Mouse (Mus musculus) cerebellum, postnatal 4 days (tissue): ENCODE results near the gene Hspb11.

Experiments used
- DNase-seq, 2 experiments: peaks; one replicate each; pipeline ENCODE4 v3.0.0; 2022; ENCODE audit warnings: low spot score in 2 of 2, mixed read lengths in 1 of 2

The Hspb11 gene

DNA sequence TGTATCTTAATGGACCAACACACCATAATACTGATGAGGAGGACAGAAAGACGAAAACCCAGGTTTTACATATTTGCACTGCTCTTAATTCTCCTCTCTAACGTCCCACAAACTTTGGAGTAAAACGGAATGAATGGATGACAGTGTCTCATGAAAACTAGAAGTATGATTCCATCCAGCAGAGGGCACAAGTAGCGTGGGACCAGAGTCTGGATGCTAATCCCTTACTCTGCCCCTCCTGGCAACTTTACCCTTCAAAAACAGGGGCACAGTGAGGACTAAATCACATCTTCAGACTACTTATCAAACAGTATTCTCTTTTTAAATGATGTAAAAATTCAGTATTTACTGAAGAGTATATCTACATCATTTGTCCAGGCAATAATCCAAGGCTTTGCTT is 2.9 kb upstream of the Hspb11 start:
- peak in 1 of 2 experiments; percentile 48 for DNase-seq

DNA sequence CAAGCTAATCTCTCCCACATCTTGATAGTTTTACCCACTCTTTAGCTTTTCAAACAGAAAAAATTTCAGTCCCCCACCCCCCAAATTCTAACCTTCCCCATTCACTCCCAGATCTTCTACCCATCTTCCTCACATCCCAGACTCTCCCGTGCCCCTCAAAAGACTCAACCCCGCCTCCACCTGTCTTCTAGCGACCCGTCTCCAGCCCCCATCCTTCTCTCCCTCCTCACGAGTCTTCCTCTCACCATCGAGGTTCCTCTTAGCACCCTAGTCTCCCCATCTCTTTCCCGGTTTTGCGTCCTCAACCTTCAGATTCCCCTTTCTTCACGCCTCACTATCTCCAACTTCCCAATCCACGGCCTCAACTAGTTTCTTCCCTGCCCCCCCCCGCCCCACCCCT is 871 bp upstream of the Hspb11 start:
- DNase-seq: no peak

DNA sequence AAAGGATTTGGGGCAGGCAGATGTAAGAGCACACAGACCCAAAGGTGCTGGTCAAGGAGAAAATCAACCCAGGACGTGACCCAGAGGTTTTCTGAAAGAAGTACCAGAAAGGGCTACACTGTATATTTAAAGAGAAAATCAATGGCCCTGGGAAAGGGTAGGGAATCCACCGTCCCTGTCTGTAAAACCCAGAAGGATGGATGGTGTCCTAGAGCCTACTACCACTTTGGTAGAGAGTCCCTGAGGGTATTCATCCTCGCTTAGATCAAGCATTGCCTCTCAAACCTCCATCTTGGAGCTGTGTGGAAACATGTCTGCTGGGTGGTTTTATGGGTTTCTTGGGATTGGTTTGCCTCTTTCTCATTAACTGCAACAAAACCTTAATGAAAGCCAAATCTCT is 1.0 kb downstream of the Hspb11 start:
- no peak for DNase-seq

DNA sequence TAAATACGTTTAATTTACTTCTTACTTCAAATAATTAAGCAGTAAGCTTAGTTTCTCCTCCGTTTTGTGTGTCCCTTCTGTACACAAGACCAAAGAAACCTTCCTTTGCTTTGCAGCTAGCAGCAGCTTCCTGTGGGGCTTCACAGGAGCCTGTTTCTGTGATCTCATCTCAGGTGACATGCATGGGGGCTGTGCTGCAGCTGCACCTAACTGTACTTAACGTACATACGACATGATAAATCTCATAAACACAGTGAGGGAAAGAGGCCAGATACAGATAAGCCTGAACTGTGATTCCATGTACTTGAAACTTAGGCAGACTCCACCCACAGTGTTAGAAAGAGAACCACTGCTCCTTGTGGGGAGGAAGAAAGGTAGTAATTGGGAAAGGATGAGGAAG is 6.6 kb downstream of the Hspb11 start:
- DNase-seq: no peak

DNA sequence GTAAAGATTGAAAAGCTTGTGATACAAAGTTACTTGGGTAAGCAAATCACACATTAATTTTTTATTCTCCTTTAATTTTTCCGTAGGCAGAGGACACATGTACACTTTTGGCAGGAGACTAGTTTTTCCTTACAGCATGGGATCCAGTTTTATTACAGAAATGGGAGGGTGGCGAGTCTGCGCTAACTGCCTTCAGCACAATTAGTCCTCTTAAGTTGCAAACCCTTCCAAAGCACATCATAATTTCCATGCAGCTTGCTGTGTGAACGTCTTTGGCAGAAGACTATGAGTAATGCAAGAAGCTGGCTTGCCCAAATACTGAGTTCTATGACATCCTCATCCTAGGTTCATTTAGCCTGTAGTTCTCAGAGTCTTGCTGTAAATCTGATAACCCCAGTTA is 20.3 kb downstream of the Hspb11 start:
- no peak for DNase-seq

DNA sequence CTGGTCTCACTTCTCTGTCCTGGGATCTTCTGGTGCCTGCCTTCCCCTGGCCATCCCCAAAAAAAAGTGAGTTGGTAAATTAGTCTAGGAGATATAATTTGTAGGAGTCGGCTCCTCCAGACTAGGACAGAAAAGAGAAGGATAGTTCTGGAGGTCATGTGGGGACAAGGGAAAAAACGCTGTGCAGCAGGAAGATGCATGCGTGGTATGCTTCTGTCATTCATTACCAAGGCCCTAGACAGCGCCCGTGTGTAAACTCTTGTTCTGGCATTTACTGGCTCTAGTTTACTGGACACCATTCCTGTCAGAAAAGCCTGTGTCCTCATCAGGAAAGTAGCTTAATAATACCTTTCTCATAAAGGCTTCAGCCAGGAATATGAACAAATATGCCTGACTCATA is 21.1 kb downstream of the Hspb11 start:
- DNase-seq: no peak

DNA sequence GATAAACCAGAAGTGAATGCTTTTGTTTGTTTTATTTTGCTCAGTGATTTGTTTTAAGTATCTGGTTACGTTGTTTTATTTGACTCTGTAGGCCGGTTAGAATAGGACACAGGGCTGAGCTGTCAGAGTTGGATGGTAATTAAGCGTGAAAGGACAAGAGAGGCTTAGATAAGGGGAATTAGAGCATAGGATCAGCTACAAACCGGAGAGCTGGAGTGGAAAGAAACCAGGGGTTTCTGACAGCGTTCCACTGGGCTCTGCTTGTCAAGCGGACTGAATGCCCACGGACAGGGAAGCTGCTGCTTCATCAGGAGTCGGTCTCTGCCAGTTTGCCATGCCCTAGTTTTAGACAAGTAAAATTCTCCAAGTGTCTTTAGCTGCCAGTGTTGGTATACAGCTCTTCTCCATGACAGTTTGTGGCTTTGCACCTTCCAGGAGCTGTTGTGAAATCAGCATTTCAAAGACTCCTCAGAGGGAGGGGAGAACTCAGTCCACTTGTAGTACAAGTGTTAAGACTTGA is 24.9 kb downstream of the Hspb11 start:
- peak in 1 of 2 experiments; percentile 17 for DNase-seq

DNA sequence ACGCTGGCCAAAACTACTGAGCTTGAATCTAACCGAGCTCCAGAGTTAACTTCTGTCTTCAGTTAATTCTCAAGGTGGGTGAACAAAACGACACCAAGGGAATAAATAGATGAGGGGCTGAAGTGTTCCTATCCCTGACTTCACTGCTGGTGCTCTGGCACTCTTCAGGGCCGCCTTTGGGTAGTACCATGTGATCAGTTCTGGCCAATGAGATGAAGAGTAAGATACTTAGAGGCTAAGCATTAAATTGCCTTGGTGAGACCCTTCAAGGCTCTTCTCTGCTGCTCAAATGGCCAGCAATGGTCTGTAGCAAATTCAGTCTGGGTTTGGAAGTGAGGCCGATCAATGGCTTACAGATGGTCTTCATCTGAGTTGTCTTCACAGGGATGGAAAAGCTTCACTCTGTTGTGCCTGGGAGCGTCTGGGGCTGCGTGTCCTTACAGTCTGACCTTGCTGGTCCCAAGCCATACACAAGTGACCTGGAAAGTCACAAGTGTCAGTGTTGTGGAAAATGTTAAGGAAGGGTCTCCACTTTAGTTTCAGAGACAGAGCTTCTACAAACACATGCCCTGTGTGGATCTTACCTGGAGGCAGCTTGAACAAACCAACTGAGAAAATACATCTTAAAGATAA is 27.6 kb downstream of the Hspb11 start:
- DNase-seq: no peak

DNA sequence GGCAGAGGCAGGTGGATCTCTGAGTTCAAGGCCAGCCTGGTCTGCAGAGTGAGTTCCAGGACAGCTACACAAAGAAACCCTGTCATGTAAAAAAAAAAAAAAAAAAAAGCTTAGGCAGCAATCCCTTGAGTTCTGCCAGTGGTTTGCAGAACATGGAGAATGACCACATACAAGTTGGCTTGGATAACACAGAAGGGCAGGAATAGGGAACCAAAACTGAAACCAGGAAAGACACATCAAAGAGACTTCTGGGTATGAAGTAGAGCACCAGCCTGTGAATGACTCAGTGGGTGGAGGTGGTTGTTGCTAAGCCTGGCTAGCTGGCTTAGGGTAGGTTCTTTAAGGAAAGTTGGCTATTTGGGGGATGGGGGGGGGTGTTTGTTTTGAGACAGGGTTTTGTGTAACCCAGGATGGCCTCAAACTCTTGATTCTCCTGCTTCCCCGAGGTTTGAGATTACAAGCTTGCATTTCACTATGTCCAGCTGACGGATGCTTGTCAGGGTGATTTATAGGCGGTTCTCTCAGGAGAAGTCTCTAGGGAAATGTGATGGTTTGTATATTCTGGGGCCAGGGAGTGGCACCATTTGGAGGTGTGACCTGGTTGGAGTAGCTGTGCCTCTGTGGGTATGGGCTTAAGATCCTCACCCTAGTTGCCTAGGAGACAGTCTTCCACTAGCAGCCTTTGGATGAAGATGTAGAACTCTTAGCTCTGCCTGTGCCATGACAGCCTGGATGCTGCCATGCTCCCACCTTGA is 32.2 kb downstream of the Hspb11 start:
- no peak for DNase-seq

DNA sequence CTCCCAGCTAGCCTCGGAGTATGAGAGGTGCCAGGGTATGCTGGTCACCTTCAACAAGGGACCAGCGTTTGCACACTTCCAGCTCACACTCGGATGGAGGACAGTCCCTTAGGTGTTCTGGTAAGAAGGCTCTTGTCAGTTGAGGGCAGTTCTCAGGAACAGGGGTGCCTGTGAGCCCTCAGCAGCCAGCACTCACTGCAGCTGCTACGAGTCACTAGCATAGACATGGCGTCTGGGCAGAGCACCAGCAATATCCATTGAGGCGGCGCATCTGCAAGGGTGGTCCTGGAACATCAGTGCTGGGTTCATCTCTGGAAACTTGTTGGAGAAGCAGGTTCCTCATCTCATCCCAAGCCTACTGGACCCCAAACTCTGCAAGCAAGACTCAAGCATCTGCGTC is 33.0 kb downstream of the Hspb11 start:
- DNase-seq: no peak

DNA sequence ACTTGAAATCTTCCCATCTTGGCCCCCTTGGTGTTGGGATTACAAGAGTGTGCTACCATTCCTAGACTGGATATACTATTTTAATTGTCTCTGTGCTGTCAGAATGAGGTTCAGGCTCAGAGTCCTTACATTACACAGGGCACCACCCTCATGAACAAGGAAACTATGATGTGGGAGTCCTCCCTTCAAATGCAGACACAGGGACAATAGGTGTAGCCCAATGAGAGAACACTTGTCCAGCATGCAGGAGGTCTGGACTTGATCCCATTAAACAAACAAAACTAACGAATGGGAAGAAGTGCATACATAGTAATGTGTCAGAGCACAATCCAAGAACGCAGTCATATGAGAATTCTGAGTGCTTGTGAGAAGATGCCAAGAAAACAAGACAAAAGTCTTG is 34.1 kb downstream of the Hspb11 start:
- DNase-seq: no peak

DNA sequence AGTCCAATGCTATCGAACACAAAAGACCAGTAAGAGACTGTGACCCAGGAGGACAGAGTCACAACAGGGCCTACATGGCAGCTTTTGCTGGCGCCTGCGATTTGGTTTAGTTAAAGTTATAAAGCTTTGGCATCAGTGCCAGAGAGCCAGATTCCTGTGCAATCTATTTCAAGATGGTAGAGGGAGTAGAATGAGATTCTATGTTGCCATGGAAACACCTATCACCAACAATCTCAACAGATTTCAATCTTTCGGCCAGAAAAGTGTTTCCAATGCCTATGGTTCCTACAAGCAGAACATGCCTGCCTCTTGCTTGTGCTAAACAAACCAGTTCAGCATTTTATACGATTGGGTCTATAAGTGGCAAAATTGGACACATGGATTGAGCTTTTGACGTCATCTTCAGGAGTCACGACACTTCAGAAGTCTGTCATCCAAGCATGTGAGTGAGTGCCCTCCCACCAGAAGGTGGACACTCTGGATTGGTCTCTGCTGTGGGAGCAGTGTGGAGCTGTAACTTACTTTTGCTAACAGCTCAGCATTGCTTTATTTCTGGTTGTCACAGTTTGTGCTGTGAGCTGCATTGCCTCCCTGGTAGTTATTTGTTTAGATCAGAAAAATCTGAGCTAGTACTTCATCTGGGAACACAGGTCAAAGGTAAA is 38.3 kb downstream of the Hspb11 start:
- DNase-seq: no peak

DNA sequence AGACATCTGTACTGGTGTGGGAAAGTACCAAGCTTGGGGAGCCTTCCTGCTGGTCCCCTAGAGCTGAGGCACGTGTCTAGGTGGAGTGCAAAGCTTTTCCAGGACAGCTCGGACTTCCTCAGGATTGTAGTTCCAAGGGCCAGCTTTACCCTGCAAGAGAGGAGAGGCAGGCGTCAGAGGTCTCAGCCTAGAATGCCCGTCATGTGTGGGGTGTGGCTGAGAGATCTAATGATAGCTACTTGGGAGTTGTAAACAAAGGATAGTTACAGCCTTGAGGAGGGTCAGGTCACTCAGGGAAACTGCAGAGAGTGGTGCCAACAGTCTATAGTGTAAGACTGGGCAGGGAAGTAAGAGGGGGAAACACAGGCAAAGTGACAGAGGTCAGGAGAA is 38.9 kb downstream of the Hspb11 start:
- DNase-seq: no peak

DNA sequence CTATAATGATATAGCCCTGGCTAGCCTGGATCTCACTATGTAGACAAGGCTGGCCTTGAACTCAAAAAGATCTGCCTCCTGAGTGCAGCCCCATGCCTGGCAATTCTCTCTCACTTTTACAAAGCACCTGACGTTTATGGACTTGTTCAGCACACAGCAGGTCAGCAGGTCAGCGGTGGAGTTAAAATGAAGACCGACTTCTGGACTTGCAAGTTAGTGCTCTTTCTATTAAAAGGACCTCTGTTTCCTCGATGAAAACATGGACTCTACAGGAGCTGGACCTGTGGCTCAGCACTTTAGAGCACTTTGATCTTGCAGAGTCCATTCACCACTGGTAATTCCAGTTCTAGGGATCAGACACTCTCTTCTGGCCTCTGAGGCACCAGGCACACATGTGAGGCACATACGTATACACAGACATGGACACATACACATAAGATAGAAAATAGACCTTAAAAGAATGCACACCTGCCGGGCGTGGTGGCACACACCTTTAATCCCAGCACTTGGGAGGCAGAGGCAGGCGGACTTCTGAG is 44.7 kb downstream of the Hspb11 start:
- no peak for DNase-seq

DNA sequence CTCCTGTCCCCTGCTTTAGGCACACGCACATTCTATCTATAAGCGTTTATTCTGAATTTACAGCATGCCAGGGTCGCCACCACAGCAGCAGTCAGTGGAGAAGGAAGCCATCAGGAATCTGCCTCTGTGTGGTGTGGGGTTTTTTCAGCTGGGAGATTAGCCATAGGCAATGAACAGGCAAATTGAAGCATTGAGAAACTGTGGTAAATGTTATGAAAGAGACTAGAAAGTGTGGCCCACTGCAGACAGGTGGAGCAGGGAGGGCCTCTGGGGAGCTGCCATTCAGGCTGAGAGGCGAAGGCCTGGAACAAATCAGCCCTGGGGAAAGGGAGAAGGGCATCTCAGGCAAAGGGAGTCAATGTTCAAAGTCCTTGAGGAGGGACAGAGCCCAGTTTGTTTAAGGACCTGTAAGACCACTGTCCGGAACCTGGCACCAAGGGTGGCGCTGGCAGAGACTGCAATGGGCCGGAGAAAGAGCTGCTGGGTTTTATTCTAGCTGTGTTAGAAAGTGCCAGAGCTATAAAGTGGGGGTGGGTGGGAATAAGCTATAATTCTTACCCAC is 46.5 kb downstream of the Hspb11 start:
- no peak for DNase-seq

DNA sequence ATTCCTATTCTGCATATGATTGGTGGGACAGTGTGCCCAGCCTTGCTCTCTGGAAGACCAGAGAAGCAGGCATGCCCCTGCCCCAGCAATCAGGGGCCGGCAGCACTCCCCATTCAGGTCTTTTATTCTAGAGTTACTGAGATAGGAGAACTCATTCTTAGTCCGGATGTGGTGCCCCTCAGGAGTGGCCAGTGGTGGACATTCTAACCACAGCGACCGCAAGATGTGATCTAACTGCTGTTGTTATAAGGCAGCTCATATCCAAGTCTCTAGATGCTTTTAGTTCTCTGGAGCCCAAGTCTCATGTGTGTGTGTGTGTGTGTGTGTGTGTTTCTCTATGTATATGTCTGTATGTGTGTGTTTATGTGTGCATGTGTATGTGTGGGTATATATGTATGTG is 47.0 kb downstream of the Hspb11 start:
- DNase-seq: no peak

DNA sequence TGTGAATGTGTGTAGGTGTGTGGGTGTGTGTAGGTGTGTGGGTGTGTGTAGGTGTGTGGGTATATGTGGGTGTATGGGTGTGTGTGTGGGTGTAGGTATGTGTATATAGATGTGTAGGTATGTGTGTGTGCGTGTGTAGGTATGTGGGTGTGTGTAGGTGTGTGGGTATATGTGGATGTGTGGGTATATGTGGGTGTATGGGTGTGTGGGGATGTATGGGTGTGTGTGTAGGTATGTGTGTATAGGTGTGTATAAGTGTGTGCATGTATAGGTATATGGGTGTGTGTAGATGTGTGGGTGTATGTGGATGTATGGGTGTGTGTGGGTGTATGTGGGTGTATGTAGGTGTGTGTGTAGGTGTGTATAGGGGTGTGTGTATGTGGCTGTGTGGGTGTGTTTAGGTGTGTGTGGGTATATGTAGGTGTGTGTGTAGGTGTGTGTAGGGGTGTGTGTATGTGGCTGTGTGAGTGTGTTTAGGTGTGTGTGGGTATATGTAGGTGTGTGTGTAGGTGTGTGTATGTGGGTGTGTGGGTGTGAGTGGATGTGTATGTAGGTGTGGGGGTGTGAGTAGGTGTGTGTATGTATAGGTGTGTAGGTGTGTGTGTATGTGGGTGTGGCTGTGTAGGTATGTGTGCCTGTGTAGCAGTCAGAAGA is 47.6 kb downstream of the Hspb11 start:
- DNase-seq: no peak

DNA sequence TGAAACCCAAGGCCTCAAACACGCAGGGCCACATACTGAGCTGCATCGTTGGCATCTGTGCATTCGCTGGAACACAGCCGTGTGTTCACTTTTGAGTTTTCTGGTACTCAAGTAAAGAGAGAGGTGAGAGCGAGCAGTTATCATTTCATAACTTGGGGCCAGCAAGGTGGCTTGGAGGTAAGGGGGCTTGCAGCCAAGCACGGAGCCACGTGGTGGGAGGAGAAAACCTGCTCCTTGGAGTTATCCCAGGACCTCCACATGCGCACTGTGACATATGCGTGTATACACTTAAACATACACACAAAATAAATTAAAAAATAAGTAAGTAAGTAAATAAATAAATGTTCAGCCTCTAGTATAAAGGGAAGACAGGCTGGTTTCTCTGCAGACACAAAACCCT is 48.8 kb downstream of the Hspb11 start:
- DNase-seq: no peak

DNA sequence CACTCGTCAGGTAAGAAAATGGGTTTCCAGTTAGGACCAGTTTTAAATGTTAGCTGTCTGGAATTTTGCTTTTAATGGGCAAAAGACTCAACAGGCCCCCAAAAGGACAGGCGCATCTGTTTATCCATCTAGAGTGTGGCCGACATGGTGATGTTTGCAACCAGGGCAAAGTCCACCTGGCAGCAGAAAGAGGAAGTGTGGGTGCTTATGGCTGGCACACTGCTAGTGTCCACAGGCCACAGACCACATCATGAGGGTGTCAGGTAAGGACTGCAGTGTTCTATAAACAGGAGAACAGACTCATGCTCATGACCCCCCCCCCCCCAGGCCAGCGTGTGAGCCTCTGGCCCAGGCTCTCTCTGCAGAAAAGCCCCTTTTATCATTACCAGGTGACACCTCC is 49.4 kb downstream of the Hspb11 start:
- DNase-seq: no peak

DNA sequence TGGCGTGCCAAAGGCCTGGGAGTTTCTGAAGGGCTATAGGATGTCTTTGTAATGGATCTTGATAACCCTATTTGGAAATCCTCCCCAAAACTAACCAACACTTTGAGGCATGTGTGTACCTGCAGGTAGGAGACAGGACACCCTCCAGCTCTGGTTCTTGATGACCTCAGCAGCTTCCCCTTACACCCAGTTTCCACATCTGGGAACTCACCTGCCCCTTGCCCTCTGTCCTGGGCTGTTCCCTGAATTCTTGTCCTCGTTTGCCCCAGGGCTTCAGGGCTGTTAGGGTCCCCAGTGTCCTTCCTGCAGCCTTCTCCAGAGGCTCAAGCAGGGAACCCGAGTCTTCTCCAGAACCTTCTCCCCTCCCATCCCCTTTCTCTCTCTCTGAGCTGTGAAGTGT is 50.1 kb downstream of the Hspb11 start:
- DNase-seq: no peak

DNA sequence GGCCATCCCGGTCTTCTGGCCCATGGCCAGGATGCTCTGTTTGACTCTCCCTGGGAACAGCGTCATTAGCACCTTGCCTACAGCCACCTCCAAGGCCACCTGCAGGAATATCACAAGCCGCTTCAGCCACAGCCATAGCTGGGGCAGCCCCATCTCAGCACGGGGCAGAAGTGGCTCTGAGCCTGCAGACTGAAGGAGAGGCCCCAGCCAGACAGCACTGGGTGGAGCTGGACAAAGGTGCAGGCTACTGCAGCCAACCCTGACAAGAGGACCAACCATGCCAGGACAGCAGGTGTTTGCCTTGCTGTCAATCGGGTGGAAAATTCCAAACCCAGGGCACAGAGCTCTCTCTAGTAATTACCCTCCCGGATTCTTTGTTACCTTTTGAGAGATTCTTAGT is 53.6 kb downstream of the Hspb11 start, which contains the start of gene Dio1:
TSS of gene Dio1 (minus strand) at position 204 of the 400 bp plus-strand sequence.
- no peak for DNase-seq
